Mouse (Mus musculus) erythroblast, embryonic 14.5 days (primary cell): ENCODE results near the gene Eif2s2. TPM values are rescaled to one million over a fixed set of nuclear protein-coding genes. Genes with fewer than 3 reads are reported as not detected.

Source experiments
- H3K27me3 ChIP-seq: 2 replicates; pipeline ENCODE4 v1.6.1; 2012; ENCODE audit warnings: inconsistent platforms; ENCODE audit not compliant: control insufficient read depth
- H3K36me3 ChIP-seq: 2 replicates; pipeline ENCODE4 v1.6.1; 2012; ENCODE audit warnings: mild to moderate bottlenecking, inconsistent platforms; ENCODE audit not compliant: control insufficient read depth
- H3K4me1 ChIP-seq: 2 replicates; pipeline ENCODE4 v1.6.1; 2012; ENCODE audit warnings: inconsistent platforms; ENCODE audit not compliant: control insufficient read depth
- H3K4me3 ChIP-seq: replicated peaks from 2 replicates; pipeline ENCODE3; 2012; ENCODE audit warnings: moderate library complexity, mild to moderate bottlenecking, inconsistent platforms
- H3K9me3 ChIP-seq: 2 replicates; pipeline ENCODE4 v1.6.1; 2012; ENCODE audit warnings: low read length, inconsistent platforms, mixed read lengths; ENCODE audit not compliant: control insufficient read depth
- GATA1 ChIP-seq: IDR thresholded peaks from 2 replicates; pipeline ENCODE4 v1.6.1; 2012; ENCODE audit warnings: low read length, inconsistent platforms, mixed read lengths
- TAL1 ChIP-seq: IDR thresholded peaks from 3 replicates; pipeline ENCODE4 v1.6.1; 2012; ENCODE audit warnings: low read length, inconsistent platforms, mixed read lengths
- polyA plus RNA-seq: library from polyadenylated mRNA; stranded (reverse); fragments of >175 nt; gene quantifications from 2 replicates; pipeline ENCODE4 v1.2.3, GENCODE M21; 2012

Gene Eif2s2
- polyA plus RNA-seq, 1 experiment = 3.2 TPM

GRCm38 (mm10) chr2:154893548-154893947, 813 bp upstream of the Eif2s2 start:
- Histone ChIP-seq H3K36me3 (peaks cover 22% of the 10 kb centered on the region), H3K4me1 (peaks cover 32% of the 10 kb centered on the region), H3K4me3 (peak overlapping the region; percentile 90), H3K27me3 (peaks cover 6% of the 10 kb centered on the region; the same call in 1 of the 2 replicates), H3K9me3 (no peaks in the 10 kb centered on the region)
- no peak for TF ChIP-seq TAL1
- TF ChIP-seq GATA1 = no peak

- Histone ChIP-seq H3K4me1 (peaks cover 32% of the 10 kb centered on the region), H3K27me3 (peaks cover 6% of the 10 kb centered on the region; the same call in 1 of the 2 replicates), H3K36me3 (peaks cover 28% of the 10 kb centered on the region), H3K9me3 (no peaks in the 10 kb centered on the region), H3K4me3 (peak overlapping the region; percentile 90)
- no peak for TF ChIP-seq GATA1
- no peak for TF ChIP-seq TAL1
These were observed 280 bp upstream of the Eif2s2 start for GRCm38 (mm10) chr2:154893045-154893385.

- Histone ChIP-seq H3K4me3 (peak overlapping the region; percentile 90), H3K4me1 (peaks cover 32% of the 10 kb centered on the region), H3K27me3 (peaks cover under 1% of the 10 kb centered on the region; the same call in 1 of the 2 replicates), H3K36me3 (peaks cover 42% of the 10 kb centered on the region), H3K9me3 (no peaks in the 10 kb centered on the region)
- TF ChIP-seq TAL1 (no peak), GATA1 (no peak)
These were observed 1.1 kb downstream of the Eif2s2 start for GRCm38 (mm10) chr2:154891585-154891984.

- Histone ChIP-seq H3K4me1 (no peaks in the 10 kb centered on the region), H3K4me3 (no peak overlapping the region), H3K27me3 (no peaks in the 10 kb centered on the region), H3K36me3 (peaks cover 96% of the 10 kb centered on the region), H3K9me3 (no peaks in the 10 kb centered on the region)
- no peak for TF ChIP-seq GATA1
- TF ChIP-seq TAL1 = no peak
These were observed 16.1 kb downstream of the Eif2s2 start for GRCm38 (mm10) chr2:154876621-154877020.

- Histone ChIP-seq H3K9me3 (no peaks in the 10 kb centered on the region), H3K27me3 (no peaks in the 10 kb centered on the region), H3K4me3 (no peak overlapping the region), H3K4me1 (peaks cover 2% of the 10 kb centered on the region; the same call in 1 of the 2 replicates), H3K36me3 (peaks cover 98% of the 10 kb centered on the region)
- TF ChIP-seq TAL1 (no peak), GATA1 (no peak)
These were observed 22.6 kb downstream of the Eif2s2 start for GRCm38 (mm10) chr2:154869954-154870641.

- Histone ChIP-seq H3K9me3 (no peaks in the 10 kb centered on the region), H3K4me3 (no peak overlapping the region), H3K27me3 (no peaks in the 10 kb centered on the region), H3K36me3 (peaks cover 98% of the 10 kb centered on the region), H3K4me1 (peaks cover 2% of the 10 kb centered on the region; the same call in 1 of the 2 replicates)
- no peak for TF ChIP-seq TAL1
- TF ChIP-seq GATA1 = no peak
These were observed 24.6 kb downstream of the Eif2s2 start for GRCm38 (mm10) chr2:154868106-154868505.

GRCm38 (mm10) chr2:154865696-154866095, 27.0 kb downstream of the Eif2s2 start:
- Histone ChIP-seq H3K4me1 (peaks cover 2% of the 10 kb centered on the region; the same call in 1 of the 2 replicates), H3K9me3 (no peaks in the 10 kb centered on the region), H3K27me3 (no peaks in the 10 kb centered on the region), H3K4me3 (no peak overlapping the region), H3K36me3 (peaks cover 100% of the 10 kb centered on the region)
- TF ChIP-seq GATA1 (no peak), TAL1 (no peak)

- no peaks in the 10 kb centered on the region for H3K27me3 ChIP-seq
- H3K4me3 ChIP-seq = no peak overlapping the region
- H3K4me1 ChIP-seq = peaks cover 2% of the 10 kb centered on the region; the same call in 1 of the 2 replicates
- no peaks in the 10 kb centered on the region for H3K9me3 ChIP-seq
- H3K36me3 ChIP-seq = peaks cover 100% of the 10 kb centered on the region
- TF ChIP-seq TAL1 (no peak), GATA1 (no peak)
These were observed 29.1 kb downstream of the Eif2s2 start for GRCm38 (mm10) chr2:154863672-154864071.

GRCm38 (mm10) chr2:154855383-154855782, 37.4 kb downstream of the Eif2s2 start:
- H3K27me3 ChIP-seq = no peaks in the 10 kb centered on the region
- H3K4me3 ChIP-seq = no peak overlapping the region
- H3K36me3 ChIP-seq = peaks cover 78% of the 10 kb centered on the region
- H3K9me3 ChIP-seq = no peaks in the 10 kb centered on the region
- peaks cover 4% of the 10 kb centered on the region for H3K4me1 ChIP-seq
- TF ChIP-seq GATA1 = peak; percentile 59
- TF ChIP-seq TAL1 = no peak
